Mouse (Mus musculus): ENCODE data around the gene Fkbp3. TPM values are rescaled to one million over a fixed set of nuclear protein-coding genes. Genes with fewer than 3 reads are reported as not detected.

The Fkbp3 gene
- 362 TPM for polyA plus RNA-seq (2014; fragmentation: Illumina TruSeq; extraction: RNeasy Lipid Tissue Mini Kit (QIAGEN cat#74804); ENCODE audit: low read depth, low replicate concordance)

DNA sequence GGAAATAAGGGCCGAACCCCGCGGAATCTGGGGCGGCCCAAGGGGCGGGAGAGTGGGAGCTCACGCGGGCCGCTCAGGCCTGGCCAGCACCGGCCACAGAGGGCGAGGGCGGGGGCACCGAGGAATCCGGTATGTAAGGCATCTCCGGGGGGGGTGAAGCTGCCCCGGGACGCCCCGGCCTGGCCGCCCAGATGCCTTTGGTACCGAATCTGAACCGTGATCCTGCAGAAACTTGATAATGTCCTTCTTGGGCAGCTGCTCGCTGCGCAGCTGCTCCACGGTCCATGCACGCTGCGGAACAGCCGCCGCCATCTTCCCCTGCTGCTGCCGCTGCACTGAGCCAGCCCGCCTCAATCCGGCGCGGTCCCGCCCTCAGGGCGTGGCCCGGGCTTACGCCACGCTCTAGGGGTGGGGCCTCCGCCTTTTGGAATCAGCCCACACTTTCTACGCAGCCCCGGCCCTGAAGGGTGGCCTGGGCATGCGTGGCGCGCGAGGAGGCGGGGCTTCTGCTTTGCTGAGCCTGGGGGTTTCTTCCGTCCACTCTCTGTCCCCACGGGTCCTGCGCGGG is at the start of gene Fkbp3:
Fkbp3 (minus strand) TSS at position 397 of the 568 bp plus-strand sequence.

DNA sequence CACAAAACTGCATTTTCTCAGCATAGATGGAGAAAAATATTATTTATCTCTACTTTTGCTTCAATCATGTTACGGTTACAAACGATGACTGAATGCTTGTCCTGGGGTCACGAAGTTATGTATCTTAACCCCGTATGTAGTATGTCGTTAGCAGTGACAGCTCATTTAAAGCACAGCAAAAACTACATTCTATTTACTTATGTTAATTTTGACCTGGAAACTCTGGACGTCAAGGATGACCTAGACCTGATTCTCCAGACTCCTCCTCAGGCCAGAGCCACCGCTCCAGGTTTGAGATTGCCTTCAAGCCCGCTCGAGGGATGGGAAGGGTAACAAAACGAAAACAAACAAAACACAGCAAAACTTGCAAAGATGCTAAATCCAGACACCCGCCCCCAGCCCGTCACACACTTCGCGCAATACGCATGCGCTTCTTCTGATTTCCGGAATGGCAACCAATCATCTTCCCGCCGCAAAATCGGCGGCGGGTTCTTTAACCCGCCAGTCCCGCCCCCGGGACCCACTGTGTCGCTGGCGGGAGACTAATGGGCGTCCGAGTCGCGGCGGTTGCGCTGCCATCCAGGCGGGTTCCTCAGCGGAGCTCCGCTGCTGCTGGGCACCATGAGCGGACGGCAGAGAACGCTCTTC is 1.4 kb upstream of the Fkbp3 start, which contains the start of gene Fancm:
Fancm (plus strand) TSS at position 519 of the 648 bp plus-strand sequence.

DNA sequence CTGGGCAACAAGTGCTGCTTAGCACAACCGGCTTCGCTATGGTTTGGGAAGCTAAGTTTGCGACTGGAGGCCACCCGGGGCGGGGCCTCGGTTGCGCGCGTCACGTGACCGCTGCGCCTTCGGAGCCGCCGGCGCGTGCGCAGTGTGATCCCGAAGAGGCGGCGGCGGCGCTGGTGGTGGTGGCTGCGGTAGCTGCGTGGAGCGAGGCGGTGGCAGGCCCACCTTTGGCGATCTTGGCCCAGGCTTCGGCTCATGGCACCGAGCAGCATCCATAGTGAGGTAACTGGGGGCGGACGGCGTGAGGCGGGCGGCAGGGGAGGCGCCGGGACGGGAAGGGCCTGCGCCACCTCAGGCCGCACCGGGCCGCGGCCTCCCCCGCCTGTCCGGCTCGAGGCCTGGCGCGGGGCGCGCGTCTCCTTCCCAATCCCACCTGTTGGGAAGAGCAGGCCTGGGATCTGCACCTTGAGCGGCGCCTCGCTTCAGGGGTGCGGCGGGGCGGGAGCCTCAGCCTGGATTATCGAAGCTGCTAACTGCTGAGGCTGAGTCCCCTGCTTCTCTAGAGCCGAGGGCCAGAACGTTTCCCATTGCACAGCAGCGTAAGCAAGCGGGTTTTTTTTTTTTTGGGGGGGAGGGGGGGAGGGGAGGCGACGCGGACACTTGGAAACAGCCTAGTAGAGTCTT is 37.5 kb downstream of the Fkbp3 start, which contains the start of gene Prpf39:
Prpf39 (plus strand) TSS at position 144 of the 681 bp plus-strand sequence.

Other genes starting within 250 kb of the Fkbp3 start
- gene Gm527, start 156.1 kb downstream of the Fkbp3 start, polyA plus RNA-seq (2014; fragmentation: Illumina TruSeq; extraction: RNeasy Lipid Tissue Mini Kit (QIAGEN cat#74804); ENCODE audit: low read depth, low replicate concordance): 2.5 TPM
- 7.3 TPM for gene Klhl28, start 108.5 kb downstream of the Fkbp3 start, polyA plus RNA-seq (2014; fragmentation: Illumina TruSeq; extraction: RNeasy Lipid Tissue Mini Kit (QIAGEN cat#74804); ENCODE audit: low read depth, low replicate concordance)
- 9.6 TPM for gene Togaram1, start 108.2 kb downstream of the Fkbp3 start, polyA plus RNA-seq (2014; fragmentation: Illumina TruSeq; extraction: RNeasy Lipid Tissue Mini Kit (QIAGEN cat#74804); ENCODE audit: low read depth, low replicate concordance)
- 24.0 TPM for gene Prpf39, start 37.7 kb downstream of the Fkbp3 start, polyA plus RNA-seq (2014; fragmentation: Illumina TruSeq; extraction: RNeasy Lipid Tissue Mini Kit (QIAGEN cat#74804); ENCODE audit: low read depth, low replicate concordance)
- 1.8 TPM for gene Fancm, start 1.6 kb upstream of the Fkbp3 start, polyA plus RNA-seq (2014; fragmentation: Illumina TruSeq; extraction: RNeasy Lipid Tissue Mini Kit (QIAGEN cat#74804); ENCODE audit: low read depth, low replicate concordance)
- gene Mis18bp1, start 98.6 kb upstream of the Fkbp3 start, polyA plus RNA-seq (2014; fragmentation: Illumina TruSeq; extraction: RNeasy Lipid Tissue Mini Kit (QIAGEN cat#74804); ENCODE audit: low read depth, low replicate concordance): not detected
- gene Wdr20rt, start 151.5 kb upstream of the Fkbp3 start, polyA plus RNA-seq (2014; fragmentation: Illumina TruSeq; extraction: RNeasy Lipid Tissue Mini Kit (QIAGEN cat#74804); ENCODE audit: low read depth, low replicate concordance): not detected